Mouse (Mus musculus): ENCODE measurements around the gene Poc1a.

Gene Poc1a

DNA sequence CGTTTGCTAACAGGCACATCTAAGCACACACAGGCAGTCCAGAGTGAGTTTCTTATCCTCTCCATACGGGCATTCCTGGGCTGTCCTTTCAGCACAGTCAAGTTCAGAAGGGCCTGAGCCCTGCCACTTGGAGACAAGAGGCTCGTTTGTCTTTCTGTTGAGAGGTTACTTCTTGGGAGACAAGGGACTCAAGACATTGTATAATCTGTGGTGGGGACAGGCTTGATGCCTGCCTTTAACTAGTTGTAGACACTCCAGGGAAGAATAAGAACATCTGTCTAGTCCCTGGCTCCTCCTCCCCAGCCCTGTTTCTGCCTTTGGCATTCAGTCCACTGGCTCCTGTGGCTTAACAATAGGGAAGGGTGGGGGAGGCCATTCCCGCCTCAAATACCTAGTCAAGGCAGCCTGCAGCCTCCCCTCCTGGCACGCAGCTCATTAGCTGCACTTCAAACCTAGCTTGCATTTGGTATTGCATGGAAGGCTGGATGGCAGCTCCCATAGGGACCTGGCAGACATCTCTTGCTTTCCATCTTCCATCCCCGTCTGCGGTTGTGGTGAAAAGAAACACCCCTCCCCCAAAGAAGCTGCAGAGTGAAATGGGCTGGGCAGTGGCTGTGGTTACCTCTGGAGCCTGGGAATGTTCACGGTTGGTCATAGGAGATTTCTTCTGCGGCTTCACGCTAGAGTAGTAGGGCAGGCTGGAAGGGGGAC lies 57.8 kb downstream of the Poc1a start:
- DNase-seq (ENCODE audit: low spot score), result no peak

GRCm38 (mm10) chr9:106339173-106339558 lies 58.3 kb downstream of the Poc1a start:
- DNase-seq (ENCODE audit: low spot score), result no peak

DNA sequence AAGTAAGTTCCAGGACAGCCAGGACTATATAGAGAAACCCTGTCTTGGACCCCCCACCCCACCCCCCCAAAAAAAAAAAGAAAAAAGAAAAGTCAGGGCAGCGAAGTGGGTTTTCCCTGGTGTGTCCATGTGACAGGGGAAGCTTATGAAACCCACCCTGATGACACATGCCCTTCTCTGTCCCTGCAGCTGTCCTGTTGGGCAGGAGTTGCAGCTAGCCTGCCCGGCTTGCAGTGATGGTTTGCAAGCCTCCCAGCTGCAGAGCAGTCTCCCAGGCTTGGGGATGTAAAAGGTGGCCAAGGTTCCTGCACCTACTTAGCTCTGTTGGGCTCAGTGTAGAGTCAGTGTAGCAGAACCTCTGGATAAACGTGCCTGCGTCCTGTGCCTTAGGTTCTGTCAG lies 58.9 kb downstream of the Poc1a start:
- no peak for DNase-seq (ENCODE audit: low spot score)

GRCm38 (mm10) chr9:106340501-106341312 lies 59.8 kb downstream of the Poc1a start:
- DNase-seq (ENCODE audit: low spot score), result peak; percentile 39

GRCm38 (mm10) chr9:106341313-106341686 lies 60.4 kb downstream of the Poc1a start:
- no peak for DNase-seq (ENCODE audit: low spot score)

DNA sequence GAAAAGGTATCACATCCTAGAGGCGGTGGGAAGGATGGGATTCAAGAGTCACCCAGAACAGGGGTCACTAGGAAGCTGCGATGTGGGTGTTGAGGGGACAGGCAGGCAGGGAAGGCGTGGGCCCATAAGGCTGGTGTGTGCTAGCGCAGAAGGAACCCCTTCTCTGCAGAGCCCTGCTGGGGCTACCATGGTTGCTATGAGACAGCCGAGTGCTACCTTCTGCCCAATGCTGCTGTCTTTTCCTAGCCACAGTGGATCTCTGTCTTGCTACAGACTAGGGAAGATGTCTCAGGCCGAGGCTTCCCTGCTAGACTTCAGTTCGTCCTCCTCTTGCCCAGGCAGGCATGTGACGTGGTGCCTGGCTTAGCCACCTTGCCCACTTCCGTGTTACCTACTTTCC lies 61.7 kb downstream of the Poc1a start:
- no peak for DNase-seq (ENCODE audit: low spot score)

DNA sequence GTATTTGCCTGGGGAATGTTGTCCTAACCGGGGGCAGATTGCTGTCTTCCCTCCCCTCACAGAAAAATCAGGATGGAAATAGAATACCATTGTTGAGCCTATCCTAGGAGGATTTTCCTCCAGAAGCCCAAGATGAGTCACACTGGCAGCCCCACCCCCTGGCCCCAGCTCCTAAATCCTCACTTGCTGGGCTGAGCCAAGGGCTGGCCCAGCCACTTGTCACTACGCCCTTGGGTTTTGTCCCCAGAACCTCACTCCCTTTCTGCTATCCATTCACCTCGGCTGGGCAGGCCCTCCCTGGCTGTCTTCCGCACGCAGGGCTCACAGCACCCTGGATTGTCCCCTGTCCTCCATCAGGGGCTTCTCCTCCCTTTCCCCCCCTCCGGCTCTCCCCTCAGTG lies 64.3 kb downstream of the Poc1a start:
- DNase-seq (ENCODE audit: low spot score), result no peak

- DNase-seq (ENCODE audit: low spot score), result no peak
Measured at GRCm38 (mm10) chr9:106345630-106346029, 64.8 kb downstream of the Poc1a start.

DNA sequence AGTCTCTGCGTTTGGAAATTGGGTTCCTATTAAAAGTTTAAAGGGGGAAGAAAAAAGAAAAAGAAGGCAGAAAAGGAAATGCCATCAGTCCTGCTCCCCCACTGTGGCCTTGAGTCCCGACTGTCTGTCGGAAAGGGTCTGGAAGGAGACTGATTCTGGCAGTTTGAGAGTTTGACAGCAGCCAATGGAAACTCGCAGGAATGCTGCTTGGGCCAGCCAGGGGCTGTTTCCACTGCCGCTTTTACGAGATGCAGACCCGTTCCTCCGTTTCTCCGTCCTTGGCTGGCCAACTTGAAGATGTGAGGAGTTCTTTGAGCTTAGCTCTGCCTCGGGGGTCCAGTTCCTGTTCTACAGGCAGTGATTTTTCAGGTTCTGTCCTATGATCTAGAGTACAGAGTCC lies 67.4 kb downstream of the Poc1a start:
- DNase-seq (ENCODE audit: low spot score), result no peak

DNA sequence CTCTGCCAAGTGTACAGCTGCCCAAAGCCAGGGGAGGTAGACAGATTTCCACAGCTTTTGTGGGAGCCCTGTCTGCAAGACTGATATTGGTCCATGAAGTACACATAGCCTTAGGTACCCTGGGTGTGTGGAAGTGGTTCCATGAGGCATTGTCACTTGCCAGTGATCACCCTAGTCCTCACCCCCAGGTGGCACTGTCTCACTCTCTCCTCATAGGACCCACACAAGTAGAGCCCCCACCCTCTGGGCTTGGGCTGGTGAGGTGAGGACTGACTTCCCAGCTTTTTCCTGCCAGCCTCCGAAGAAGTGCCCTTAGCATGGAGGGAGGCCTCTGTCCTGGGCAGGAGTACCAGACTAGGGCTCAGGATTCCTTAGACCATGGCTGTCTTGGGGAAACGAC lies 68.2 kb downstream of the Poc1a start:
- DNase-seq (ENCODE audit: low spot score), result no peak

GRCm38 (mm10) chr9:106351178-106351577 lies 70.3 kb downstream of the Poc1a start:
- DNase-seq (ENCODE audit: low spot score), result no peak

DNA sequence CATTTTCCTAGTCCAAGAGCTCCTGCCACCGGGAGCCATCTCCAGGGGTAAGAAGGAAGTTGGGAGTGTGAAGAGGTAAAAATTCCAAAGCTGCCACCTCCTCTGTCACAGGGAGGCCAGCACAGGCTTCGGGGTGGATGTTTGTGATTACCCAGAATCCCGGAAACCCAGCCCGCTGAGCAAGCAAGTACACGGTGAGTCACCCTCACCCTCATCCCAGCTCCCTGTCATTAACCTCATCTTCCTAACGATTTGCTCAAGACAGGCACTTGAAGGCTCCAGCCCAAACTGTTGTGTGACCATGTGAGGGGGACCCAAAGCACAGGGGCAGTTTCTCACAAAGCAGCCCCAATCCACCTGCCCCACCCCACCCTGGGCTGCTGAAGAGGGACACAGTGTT lies 72.9 kb downstream of the Poc1a start:
- DNase-seq (ENCODE audit: low spot score), result no peak

GRCm38 (mm10) chr9:106354810-106355209 lies 73.9 kb downstream of the Poc1a start:
- no peak for DNase-seq (ENCODE audit: low spot score)

- DNase-seq (ENCODE audit: low spot score), result no peak
Measured at GRCm38 (mm10) chr9:106355217-106355974, 74.5 kb downstream of the Poc1a start.

DNA sequence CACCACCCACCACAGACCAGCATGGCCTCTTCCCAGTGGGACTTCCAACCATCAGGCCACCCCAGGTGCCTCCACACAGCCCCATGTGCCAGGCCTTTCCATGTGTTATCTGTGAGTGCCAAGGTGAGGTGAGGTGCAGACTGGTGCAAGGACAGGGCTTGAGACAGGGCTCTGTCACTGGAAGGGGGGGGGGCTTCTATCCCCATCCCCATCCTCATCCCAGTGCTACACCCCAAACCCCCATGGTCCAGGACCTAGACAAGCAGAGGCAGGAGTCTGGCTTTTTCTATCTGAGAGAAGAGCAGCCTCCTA lies 75.1 kb downstream of the Poc1a start:
- DNase-seq (ENCODE audit: low spot score), result no peak

- DNase-seq (ENCODE audit: low spot score), result peak; percentile 58
Measured at GRCm38 (mm10) chr9:106356323-106356844, 75.5 kb downstream of the Poc1a start.

GRCm38 (mm10) chr9:106357167-106357566 lies 76.3 kb downstream of the Poc1a start:
- DNase-seq (ENCODE audit: low spot score), result no peak

GRCm38 (mm10) chr9:106359297-106359696 lies 78.4 kb downstream of the Poc1a start:
- DNase-seq (ENCODE audit: low spot score), result no peak

- DNase-seq (ENCODE audit: low spot score), result no peak
Measured at GRCm38 (mm10) chr9:106361140-106361539, 80.3 kb downstream of the Poc1a start.

DNA sequence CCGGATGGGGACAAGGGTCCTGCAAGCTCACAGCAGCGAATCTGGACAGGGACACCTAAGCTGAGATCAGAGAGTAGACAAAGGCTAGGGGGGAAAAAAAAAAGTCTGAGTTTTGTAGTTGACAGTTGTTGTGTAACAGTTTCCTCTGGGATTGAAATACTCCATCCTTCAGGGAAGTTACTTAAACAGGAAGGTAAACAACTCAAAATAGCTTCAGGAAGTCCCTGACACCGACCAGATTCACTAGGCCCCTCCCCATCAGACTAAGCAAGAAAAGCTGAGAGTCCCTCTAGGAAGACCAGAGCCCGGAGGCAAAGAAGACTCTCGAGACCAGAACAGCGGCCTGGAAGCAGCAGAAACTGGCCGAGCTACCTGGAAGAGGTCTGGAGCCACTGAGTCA lies 84.5 kb downstream of the Poc1a start:
- DNase-seq (ENCODE audit: low spot score), result no peak

GRCm38 (mm10) chr9:106366188-106366587 lies 85.3 kb downstream of the Poc1a start:
- DNase-seq (ENCODE audit: low spot score), result no peak

- DNase-seq (ENCODE audit: low spot score), result peak; percentile 29
Measured at GRCm38 (mm10) chr9:106367001-106367400, 86.1 kb downstream of the Poc1a start.

GRCm38 (mm10) chr9:106367592-106368111 lies 86.8 kb downstream of the Poc1a start:
- DNase-seq (ENCODE audit: low spot score), result peak; percentile 99

Measured in yolk sac, embryonic 10.5 days (tissue).